Mouse (Mus musculus) B cell, adult 67 days (primary cell): ENCODE measurements around the gene Dis3l. TPM values are rescaled to one million over a fixed set of nuclear protein-coding genes. Genes with fewer than 3 reads are reported as not detected.

ENCODE experiments used
- total RNA-seq, 2 experiments: library from RNA; stranded (reverse); gene quantifications; 4 replicates each; pipeline ENCODE4 v1.2.4; 2023

Gene Dis3l
- total RNA-seq: 10 to 100 TPM; 29.1 to 30.5 TPM

GRCm38 (mm10) chr9:64341254-64341566, at the start of gene Dis3l:
Gene Dis3l, minus strand, starts transcription at chr9:64341288.

GRCm38 (mm10) chr9:64385511-64386465, 44.7 kb upstream of the Dis3l start, which contains the start of gene Megf11:
Gene Megf11, plus strand, starts transcription at chr9:64385626.

GRCm38 (mm10) chr9:64281105-64281780, 59.8 kb downstream of the Dis3l start, which contains the start of gene Tipin:
Gene Tipin, plus strand, starts transcription at chr9:64281581.

Other genes with a start within 250 kb of the Dis3l start
- not detected for gene Lctl, start 224.1 kb downstream of the Dis3l start, total RNA-seq
- gene Zwilch, start 168.2 kb downstream of the Dis3l start, total RNA-seq: 1 to 10 TPM; 6.1 to 6.3 TPM
- gene Rpl4, start 167.9 kb downstream of the Dis3l start, total RNA-seq: 1,000 to 10,000 TPM; 1,733 to 1,769 TPM
- 10 to 100 TPM; 20.3 to 21.0 TPM for gene Snapc5, start 162.0 kb downstream of the Dis3l start, total RNA-seq
- gene Uchl4, start 106.1 kb downstream of the Dis3l start, total RNA-seq: 1 to 10 TPM; 2.8 to 2.9 TPM
- gene Map2k1, start 87.7 kb downstream of the Dis3l start, total RNA-seq: 100 to 1,000 TPM; 139 to 161 TPM
- 10 to 100 TPM; 19.1 to 40.5 TPM for gene Tipin, start 59.7 kb downstream of the Dis3l start, total RNA-seq
- not detected for gene Megf11, start 44.3 kb upstream of the Dis3l start, total RNA-seq